9 mouse cellular contexts compared by ENCODE assay signal in the genomic region with DNA sequence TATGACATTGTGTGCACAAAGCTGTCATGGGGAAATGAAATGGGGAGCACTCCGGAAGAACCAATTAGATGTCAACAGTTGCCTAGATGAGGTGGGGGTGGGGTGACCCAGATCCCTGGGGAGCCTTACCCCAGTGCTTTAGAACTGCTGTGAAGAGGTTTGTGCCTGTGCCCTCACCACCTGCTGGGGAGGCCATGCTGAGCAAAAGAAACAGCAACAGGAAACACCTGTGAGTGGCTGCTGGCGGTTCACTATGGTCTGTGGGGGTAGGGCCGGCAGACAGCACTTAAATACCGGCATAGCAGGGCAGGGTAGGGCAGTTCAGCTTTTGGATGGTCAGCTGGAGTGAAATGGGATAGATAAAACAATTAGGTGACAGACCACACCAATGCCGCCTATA. TPM values are rescaled to one million over a fixed set of nuclear protein-coding genes. Genes with fewer than 3 reads are reported as not detected.
DNase-seq lines count a peak whose midpoint lies in the region; ATAC-seq and TF ChIP-seq lines count a peak whose summit lies in the region.
"Had no signal": no experiment of that assay in that cellular context is flagged by ENCODE, and none has a peak within 500 bp of the region (broad histone marks: within the 10 kb centered on the region; RNA-seq: fewer than 3 reads in every experiment).

No protein-coding gene starts in this region.

- peak; percentile 17; the same call in 1 of the 2 replicates for ATAC-seq in embryonic facial prominence, embryonic 15.5 days (ENCODE audit: insufficient number of reproducible peaks, low FRiP score, low TSS enrichment, low read depth)
- ATAC-seq in limb, embryonic 13.5 days (ENCODE audit: low FRiP score, low read depth), result no peak

- no peaks in the 10 kb centered on the region for H3K9me3 ChIP-seq in embryonic facial prominence, embryonic 15.5 days (replicated peaks)
- H3K9me3 ChIP-seq in limb, embryonic 13.5 days, result no peaks in the 10 kb centered on the region

- no peak overlapping the region for H3K4me3 ChIP-seq in embryonic facial prominence, embryonic 15.5 days (replicated peaks)
- H3K4me3 ChIP-seq in limb, embryonic 13.5 days, result no peak overlapping the region
- peak overlapping the region; percentile 32; the same call in 1 of the 2 replicates for H3K4me3 ChIP-seq in small intestine, adult 2 months (ENCODE audit: low read depth, low read length)

- H3K9ac ChIP-seq in embryonic facial prominence, embryonic 15.5 days, result no peak overlapping the region
- no peak overlapping the region for H3K9ac ChIP-seq in limb, embryonic 13.5 days

- peaks cover 42% of the 10 kb centered on the region for H3K36me3 ChIP-seq in embryonic facial prominence, embryonic 15.5 days
- peaks cover 42% of the 10 kb centered on the region for H3K36me3 ChIP-seq in limb, embryonic 13.5 days
- peaks cover 13% of the 10 kb centered on the region; the same call in 1 of the 2 replicates for H3K36me3 ChIP-seq in small intestine, adult 2 months (ENCODE audit: control insufficient read depth, insufficient read depth, low read length)

- peak overlapping the region; percentile 35; the same call in 1 of the 2 replicates for H3K27ac ChIP-seq in embryonic facial prominence, embryonic 15.5 days (replicated peaks)
- peak overlapping the region; percentile 79 for H3K27ac ChIP-seq in limb, embryonic 13.5 days
- H3K27ac ChIP-seq in small intestine, adult 2 months (ENCODE audit: insufficient read depth, low read depth, low read length), result peak overlapping the region; percentile 89

- no peaks in the 10 kb centered on the region for H3K27me3 ChIP-seq in embryonic facial prominence, embryonic 15.5 days
- no peaks in the 10 kb centered on the region for H3K27me3 ChIP-seq in limb, embryonic 13.5 days
- no peaks in the 10 kb centered on the region for H3K27me3 ChIP-seq in small intestine, adult 2 months (ENCODE audit: control insufficient read depth, insufficient read depth, low read length)

- peak; percentile 31 to 62 for DNase-seq in heart, adult 18-20 months
- no peak for DNase-seq in heart, postnatal 10 days
- peak; percentile 92 for DNase-seq in CD4-positive helper T cell, adult 2 months (ENCODE audit: low read depth, low spot score)
- DNase-seq in adrenal gland, adult (ENCODE audit: inconsistent age in 2 of 2, low spot score in 1 of 2), result no peak
- DNase-seq in cerebellum, postnatal 4 days (ENCODE audit: low spot score in 2 of 2), result no peak

- TF ChIP-seq CTCF in small intestine, adult 2 months (IDR thresholded peaks at IDR 0.05; ENCODE audit: extremely low read depth, insufficient read length, insufficient replicate concordance, low read depth, low read length), result no peak

- no peak for TF ChIP-seq POLR2A in small intestine, adult 2 months (IDR thresholded peaks at IDR 0.05; ENCODE audit: low read depth, low read length)

- H3K4me1 ChIP-seq in embryonic facial prominence, embryonic 15.5 days, result peaks cover 28% of the 10 kb centered on the region
- H3K4me1 ChIP-seq in limb, embryonic 13.5 days, result peaks cover 40% of the 10 kb centered on the region
- peaks cover 7% of the 10 kb centered on the region; the same call in 1 of the 2 replicates for H3K4me1 ChIP-seq in small intestine, adult 2 months (ENCODE audit: control insufficient read depth, insufficient read depth, insufficient read length, low read length)

- WGBS in embryonic facial prominence, embryonic 15.5 days, result 33% methylated on average over 5 of the region's 5 CpGs
- 7% methylated on average over 5 of the region's 5 CpGs for WGBS in limb, embryonic 13.5 days
- 36% methylated on average over 5 of the region's 5 CpGs for WGBS in small intestine, adult 2 months

- intact Hi-C loops in heart, postnatal 10 days (cut with DNase I), result loop anchor here (2.0 kb wide), 2 partner anchors 26 to 62 kb away; no protein-coding TSS in a partner anchor

- no peak overlapping the region for H3K4me2 ChIP-seq in embryonic facial prominence, embryonic 15.5 days (replicated peaks)
- peak overlapping the region; percentile 21 for H3K4me2 ChIP-seq in limb, embryonic 13.5 days (replicated peaks)

RNA-seq across cellular contexts. Expression of a gene that starts 13.2 kb away (rescaled TPM):
- total RNA-seq in heart, adult 18-20 months (2021), result 10 to 100 TPM; 39.9 to 40.9 TPM
- total RNA-seq in heart, postnatal 10 days (2021), result 10 to 100 TPM; 46.6 to 56.6 TPM
- 118 and 122 TPM in 2 replicates for polyA plus RNA-seq in embryonic facial prominence, embryonic 15.5 days (2015; fragmentation: Nextera tagmentation; extraction: Ambion mirVana)
- 140 and 142 TPM in 2 replicates for polyA plus RNA-seq in limb, embryonic 13.5 days (2015; fragmentation: Nextera tagmentation; extraction: Ambion mirVana)
- 5.3 and 8.4 TPM in 2 replicates for polyA plus RNA-seq in small intestine, adult 2 months (2012; rRNA removed)

RNA-seq across cellular contexts. Expression of a gene that starts 14.1 kb away (rescaled TPM):
- not detected for total RNA-seq in heart, adult 18-20 months (2021)
- total RNA-seq in heart, postnatal 10 days (2021), result not detected
- polyA plus RNA-seq in embryonic facial prominence, embryonic 15.5 days (2015; fragmentation: Nextera tagmentation; extraction: Ambion mirVana), result 1.7 and 2.3 TPM in 2 replicates
- polyA plus RNA-seq in limb, embryonic 13.5 days (2015; fragmentation: Nextera tagmentation; extraction: Ambion mirVana), result 1.9 and 2.0 TPM in 2 replicates
- polyA plus RNA-seq in small intestine, adult 2 months (2012; rRNA removed), result 0.35 TPM in 1 of 2 replicates, not detected in the other
- total RNA-seq: layer of hippocampus, postnatal 10 days had no signal

RNA-seq across cellular contexts. Expression of a gene that starts 18.1 kb away (rescaled TPM):
- total RNA-seq in heart, adult 18-20 months (2021), result 10 to 100 TPM; 40.1 to 42.6 TPM
- 10 to 100 TPM; 53.1 to 55.8 TPM for total RNA-seq in heart, postnatal 10 days (2021)
- polyA plus RNA-seq in embryonic facial prominence, embryonic 15.5 days (2015; fragmentation: Nextera tagmentation; extraction: Ambion mirVana), result 21.6 and 24.9 TPM in 2 replicates
- polyA plus RNA-seq in limb, embryonic 13.5 days (2015; fragmentation: Nextera tagmentation; extraction: Ambion mirVana), result 20.1 and 20.2 TPM in 2 replicates
- polyA plus RNA-seq in small intestine, adult 2 months (2012; rRNA removed), result 11.8 and 12.0 TPM in 2 replicates

RNA-seq across cellular contexts. Expression of a gene that starts 57.3 kb away (rescaled TPM):
- total RNA-seq in heart, adult 18-20 months (2021), result 10 to 100 TPM; 50.4 to 53.2 TPM
- total RNA-seq in heart, postnatal 10 days (2021), result 10 to 100 TPM; 60.1 to 64.0 TPM
- 99.7 and 104 TPM in 2 replicates for polyA plus RNA-seq in embryonic facial prominence, embryonic 15.5 days (2015; fragmentation: Nextera tagmentation; extraction: Ambion mirVana)
- polyA plus RNA-seq in limb, embryonic 13.5 days (2015; fragmentation: Nextera tagmentation; extraction: Ambion mirVana), result 82.5 and 83.5 TPM in 2 replicates
- polyA plus RNA-seq in small intestine, adult 2 months (2012; rRNA removed), result 41.9 and 70.8 TPM in 2 replicates

Comparison
In these comparisons a context has a peak if more than half of its experiments do, and no peak if none do; other contexts are left out.
1. DNase-seq: peak in heart, adult 18-20 months (2 of 2) and CD4-positive helper T cell, adult 2 months (single experiment); none in heart, postnatal 10 days (0 of 2), adrenal gland, adult (0 of 2) and cerebellum, postnatal 4 days (0 of 2).
2. H3K27ac ChIP-seq: peak in every context shown above with its lines; median percentile 89 in small intestine, adult 2 months; 79 in limb, embryonic 13.5 days; 35 in embryonic facial prominence, embryonic 15.5 days.
3. RNA of a gene that starts 13.2 kb away (polyA plus RNA-seq): 140 to 142 TPM in limb, embryonic 13.5 days and 118 to 122 TPM in embryonic facial prominence, embryonic 15.5 days; 5.3 to 8.4 TPM in small intestine, adult 2 months; every median in the first group is over 10 times any median in the second.